31 mouse cellular contexts compared by ENCODE assay signal in the genomic region with DNA sequence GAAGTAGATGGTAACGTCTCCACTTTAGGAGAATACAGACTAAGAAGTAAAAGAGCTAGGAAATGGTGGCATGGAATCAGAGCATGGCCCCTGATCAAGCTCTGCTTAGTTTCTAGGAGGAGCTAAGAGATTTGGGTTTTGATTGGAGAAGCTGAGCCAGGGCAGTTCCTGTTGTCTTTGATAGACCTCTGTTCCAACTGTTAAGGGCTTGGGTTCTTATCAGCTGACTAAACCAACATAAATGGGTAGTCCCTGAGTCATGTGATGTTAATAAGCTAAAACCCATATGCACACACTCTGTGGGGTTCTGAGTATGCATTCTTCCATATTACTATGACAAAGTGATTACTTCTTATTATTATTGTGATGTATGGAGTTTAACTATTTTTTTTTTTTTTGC.
"Had no signal": no experiment of that assay in that cellular context is flagged by ENCODE, and none has a peak within 500 bp of the region (broad histone marks: within the 10 kb centered on the region; RNA-seq: fewer than 3 reads in every experiment).

No protein-coding gene starts in this region.

- H3K4me1 ChIP-seq: limb, embryonic 10.5 days; limb, embryonic 12.5 days; limb, embryonic 13.5 days; limb, embryonic 15.5 days; liver, embryonic 12.5 days; liver, embryonic 13.5 days; liver, embryonic 15.5 days; lung, embryonic 15.5 days; megakaryocyte, embryonic 14.5 days; midbrain, embryonic 10.5 days; midbrain, embryonic 12.5 days; midbrain, embryonic 13.5 days; neural tube, embryonic 12.5 days had no signal

- H3K27me3 ChIP-seq: limb, embryonic 12.5 days; limb, embryonic 15.5 days; liver, embryonic 12.5 days; liver, embryonic 13.5 days; liver, embryonic 15.5 days; lung, embryonic 15.5 days; megakaryocyte, embryonic 14.5 days; midbrain, embryonic 12.5 days; midbrain, embryonic 13.5 days; neural tube, embryonic 12.5 days had no signal

- H3K9ac ChIP-seq: limb, embryonic 12.5 days; limb, embryonic 13.5 days; limb, embryonic 15.5 days; liver, embryonic 12.5 days; liver, embryonic 13.5 days; liver, embryonic 14.5 days; liver, embryonic 15.5 days; liver, postnatal 0 days; lung, embryonic 14.5 days; lung, embryonic 15.5 days; midbrain, embryonic 12.5 days; midbrain, embryonic 13.5 days; neural tube, embryonic 12.5 days had no signal

- H3K36me3 ChIP-seq: limb, embryonic 10.5 days; limb, embryonic 12.5 days; limb, embryonic 13.5 days; limb, embryonic 15.5 days; liver, embryonic 12.5 days; liver, embryonic 13.5 days; liver, embryonic 15.5 days; lung, embryonic 15.5 days; midbrain, embryonic 10.5 days; midbrain, embryonic 12.5 days; midbrain, embryonic 13.5 days; neural tube, embryonic 12.5 days had no signal

- H3K9me3 ChIP-seq: limb, embryonic 10.5 days; limb, embryonic 12.5 days; limb, embryonic 13.5 days; limb, embryonic 15.5 days; liver, embryonic 12.5 days; liver, embryonic 13.5 days; liver, embryonic 15.5 days; lung, embryonic 15.5 days; midbrain, embryonic 10.5 days; midbrain, embryonic 12.5 days; midbrain, embryonic 13.5 days; neural tube, embryonic 12.5 days had no signal

- H3K27ac ChIP-seq: limb, embryonic 10.5 days; limb, embryonic 12.5 days; limb, embryonic 13.5 days; limb, embryonic 15.5 days; liver, embryonic 12.5 days; liver, embryonic 13.5 days; liver, embryonic 14.5 days; liver, embryonic 15.5 days; lung, embryonic 15.5 days; macrophage; midbrain, embryonic 10.5 days; midbrain, embryonic 12.5 days; midbrain, embryonic 13.5 days; neural tube, embryonic 12.5 days had no signal

- H3K4me2 ChIP-seq: limb, embryonic 12.5 days; limb, embryonic 13.5 days; limb, embryonic 15.5 days; liver, embryonic 11.5 days; liver, embryonic 12.5 days; liver, embryonic 13.5 days; liver, embryonic 15.5 days; lung, embryonic 14.5 days; lung, embryonic 15.5 days; midbrain, embryonic 11.5 days; midbrain, embryonic 12.5 days; midbrain, embryonic 13.5 days; neural tube, embryonic 12.5 days had no signal

- ATAC-seq: liver, embryonic 12.5 days; liver, postnatal 0 days; lung, postnatal 0 days; midbrain, embryonic 13.5 days; midbrain, embryonic 16.5 days had no signal

- H3K4me3 ChIP-seq: limb, embryonic 10.5 days; limb, embryonic 12.5 days; limb, embryonic 13.5 days; limb, embryonic 15.5 days; liver, embryonic 12.5 days; liver, embryonic 13.5 days; liver, embryonic 15.5 days; lung, embryonic 15.5 days; megakaryocyte, embryonic 14.5 days; midbrain, embryonic 10.5 days; midbrain, embryonic 12.5 days; midbrain, embryonic 13.5 days; myocyte; neural tube, embryonic 12.5 days had no signal

- DNase-seq: left cerebral cortex, postnatal 4 days; liver; liver, embryonic 13.5 days; liver, postnatal 0 days; lung, adult 18-20 months; lung, adult 2 months; lung, embryonic 14.5 days; lung, postnatal 10 days; lung, postnatal 14 days; lung, postnatal 36 days; lung, postnatal 4 days; midbrain, embryonic 14.5 days had no signal
